Comparison of ENCODE assay signal across 8 mouse cellular contexts in the genomic region with DNA sequence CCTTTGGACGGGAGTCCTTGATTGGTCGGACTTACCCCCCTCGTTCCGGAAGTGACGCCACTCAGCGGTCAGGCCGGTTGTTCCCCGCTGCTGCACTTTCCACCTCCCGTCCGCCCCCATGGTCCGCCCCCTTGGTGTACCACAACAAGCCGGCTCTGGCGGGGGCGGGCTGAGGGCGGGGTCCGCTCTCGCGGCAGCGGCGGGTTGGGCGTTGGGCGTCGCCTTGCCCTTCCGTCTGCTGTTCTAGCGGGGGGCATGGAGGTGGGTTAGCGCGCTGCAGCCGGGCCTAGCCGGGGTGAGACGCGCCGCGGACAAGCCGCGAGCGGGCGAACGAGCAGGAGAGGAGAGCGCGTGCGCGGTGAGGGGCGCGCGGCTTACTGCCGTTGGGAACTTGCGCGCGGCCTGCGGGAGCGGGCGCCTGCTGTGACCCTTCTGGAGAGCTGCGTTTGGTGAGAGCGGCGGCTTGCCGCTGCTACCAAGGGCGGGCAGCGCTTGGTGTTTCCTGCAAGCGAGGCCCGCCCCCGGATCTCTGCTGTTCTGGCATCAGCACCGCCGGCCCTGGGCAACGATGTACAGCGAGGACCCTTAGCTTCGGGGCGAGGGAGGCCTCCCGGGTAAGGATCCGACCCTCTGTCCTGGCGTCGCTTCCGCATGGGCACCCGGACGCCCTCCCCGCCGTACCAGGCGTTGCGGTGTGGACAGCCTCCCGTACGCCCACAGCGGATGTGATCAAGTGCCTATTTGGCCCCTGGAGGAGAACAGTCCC. TPM values are rescaled to one million over a fixed set of nuclear protein-coding genes. Genes with fewer than 3 reads are reported as not detected.
DNase-seq lines count a peak whose midpoint lies in the region; ATAC-seq and TF ChIP-seq lines count a peak whose summit lies in the region.

No protein-coding gene starts in this region.

- H3K27me3 ChIP-seq in heart, embryonic 12.5 days (replicated peaks): no peaks in the 10 kb centered on the region
- no peaks in the 10 kb centered on the region for H3K27me3 ChIP-seq in kidney, postnatal 0 days (ENCODE audit: insufficient read depth, low read length)
- H3K27me3 ChIP-seq in liver, embryonic 11.5 days (replicated peaks; ENCODE audit: control insufficient read depth, insufficient read depth, low read length): no peaks in the 10 kb centered on the region
- no peaks in the 10 kb centered on the region for H3K27me3 ChIP-seq in stomach, embryonic 14.5 days (ENCODE audit: control insufficient read depth, insufficient read depth, low read length)

- peak; percentile 99 for DNase-seq in CD4-positive helper T cell, adult 2 months (ENCODE audit: low read depth, low spot score)
- peak; percentile 96 for DNase-seq in brain, embryonic 18.5 days (ENCODE audit: low read depth, low spot score)
- DNase-seq in kidney, postnatal 0 days (ENCODE audit: low spot score): peak; percentile 99
- peak; percentile 99 for DNase-seq in liver, embryonic 11.5 days (ENCODE audit: low spot score)
- DNase-seq in naive thymus-derived CD4-positive, alpha-beta T cell, adult 2 months (ENCODE audit: low read depth): peak; percentile 98

- H3K36me3 ChIP-seq in heart, embryonic 12.5 days: peaks cover 33% of the 10 kb centered on the region
- peaks cover 8% of the 10 kb centered on the region; the same call in 1 of the 2 replicates for H3K36me3 ChIP-seq in kidney, postnatal 0 days (ENCODE audit: insufficient read depth, low read length)
- H3K36me3 ChIP-seq in liver, embryonic 11.5 days (ENCODE audit: control insufficient read depth, insufficient read depth, low read length): peaks cover 2% of the 10 kb centered on the region; the same call in 1 of the 2 replicates
- peaks cover 13% of the 10 kb centered on the region for H3K36me3 ChIP-seq in stomach, embryonic 14.5 days (ENCODE audit: control insufficient read depth, insufficient read depth, low read length)

- peak overlapping the region; percentile 89 for H3K27ac ChIP-seq in heart, embryonic 12.5 days (ENCODE audit: poor library complexity, severe bottlenecking)
- peak overlapping the region; percentile 97 for H3K27ac ChIP-seq in kidney, postnatal 0 days
- peak overlapping the region; percentile 96 for H3K27ac ChIP-seq in liver, embryonic 11.5 days (ENCODE audit: low read depth, low read length)
- peak overlapping the region; percentile 90 for H3K27ac ChIP-seq in stomach, embryonic 14.5 days (ENCODE audit: low read length)

- H3K9ac ChIP-seq in heart, embryonic 12.5 days: peak overlapping the region; percentile 83
- H3K9ac ChIP-seq in kidney, postnatal 0 days (ENCODE audit: low read depth, low read length): peak overlapping the region; percentile 79
- peak overlapping the region; percentile 93 for H3K9ac ChIP-seq in liver, embryonic 11.5 days (ENCODE audit: low read depth, low read length)
- H3K9ac ChIP-seq in stomach, embryonic 14.5 days (replicated peaks; ENCODE audit: low read depth, low read length): peak overlapping the region; percentile 76

- H3K4me3 ChIP-seq in heart, embryonic 12.5 days: peak overlapping the region; percentile 71
- peak overlapping the region; percentile 76 for H3K4me3 ChIP-seq in kidney, postnatal 0 days (replicated peaks; ENCODE audit: low read depth, low read length)
- H3K4me3 ChIP-seq in liver, embryonic 11.5 days (ENCODE audit: low read depth, low read length): peak overlapping the region; percentile 82
- H3K4me3 ChIP-seq in stomach, embryonic 14.5 days (ENCODE audit: low read depth, low read length): peak overlapping the region; percentile 78

- WGBS in heart, embryonic 12.5 days: under 1% methylated on average over 81 of the region's 81 CpGs
- WGBS in kidney, postnatal 0 days: under 1% methylated on average over 81 of the region's 81 CpGs
- under 1% methylated on average over 77 of the region's 81 CpGs for WGBS in liver, embryonic 11.5 days
- 1% methylated on average over 76 of the region's 81 CpGs for WGBS in stomach, embryonic 14.5 days

- TF ChIP-seq CTCF in kidney, postnatal 0 days (IDR thresholded peaks at IDR 0.05; ENCODE audit: low read depth): peak; percentile 5; the same call in 1 of the 2 replicates

- peaks cover 15% of the 10 kb centered on the region for H3K4me1 ChIP-seq in heart, embryonic 12.5 days (replicated peaks)
- H3K4me1 ChIP-seq in kidney, postnatal 0 days (replicated peaks; ENCODE audit: insufficient read depth, low read length): no peaks in the 10 kb centered on the region
- peaks cover 4% of the 10 kb centered on the region; the same call in 1 of the 2 replicates for H3K4me1 ChIP-seq in liver, embryonic 11.5 days (replicated peaks; ENCODE audit: control insufficient read depth, insufficient read depth, low read length)
- H3K4me1 ChIP-seq in stomach, embryonic 14.5 days (ENCODE audit: control insufficient read depth, insufficient read depth, low read length): peaks cover 7% of the 10 kb centered on the region; the same call in 1 of the 2 replicates

- H3K4me2 ChIP-seq in heart, embryonic 12.5 days: peak overlapping the region; percentile 81
- H3K4me2 ChIP-seq in kidney, postnatal 0 days (ENCODE audit: low read length): peak overlapping the region; percentile 78
- peak overlapping the region; percentile 87 for H3K4me2 ChIP-seq in liver, embryonic 11.5 days
- H3K4me2 ChIP-seq in stomach, embryonic 14.5 days (replicated peaks; ENCODE audit: low read depth, low read length): peak overlapping the region; percentile 75

- ATAC-seq in erythroid progenitor cell, adult 5-6 weeks (replicated peaks; ENCODE audit: low FRiP score, poor library complexity, severe bottlenecking): peak; percentile 95
- peak; percentile 99 for ATAC-seq in heart, embryonic 12.5 days (ENCODE audit: insufficient number of reproducible peaks, low FRiP score)
- ATAC-seq in kidney, postnatal 0 days (replicated peaks; ENCODE audit: low FRiP score, low read depth): peak; percentile 98
- peak; percentile 98 for ATAC-seq in liver, embryonic 11.5 days (replicated peaks; ENCODE audit: low FRiP score)
- ATAC-seq in stomach, embryonic 14.5 days (ENCODE audit: insufficient number of reproducible peaks, insufficient read depth, low FRiP score, low read depth): peak; percentile 99

- H3K9me3 ChIP-seq in heart, embryonic 12.5 days (replicated peaks): no peaks in the 10 kb centered on the region
- no peaks in the 10 kb centered on the region for H3K9me3 ChIP-seq in kidney, postnatal 0 days (replicated peaks; ENCODE audit: low read length)
- no peaks in the 10 kb centered on the region for H3K9me3 ChIP-seq in liver, embryonic 11.5 days (ENCODE audit: control insufficient read depth, low read length)
- H3K9me3 ChIP-seq in stomach, embryonic 14.5 days (ENCODE audit: control insufficient read depth, low read depth, low read length): no peaks in the 10 kb centered on the region

RNA-seq across cellular contexts. Expression of a gene that starts 1.1 kb away (rescaled TPM):
- total RNA-seq in erythroid progenitor cell, adult 5-6 weeks (2015; ENCODE audit: low replicate concordance): 21.6 and 28.1 TPM in 2 replicates
- 44.9 and 45.2 TPM in 2 replicates for total RNA-seq in erythroid progenitor cell, adult 5-6 weeks (2017; ENCODE audit: low replicate concordance)
- 12.0 and 12.1 TPM in 2 replicates for polyA plus RNA-seq in heart, embryonic 12.5 days (2016; fragmentation: Nextera tagmentation; extraction: Ambion mirVana)
- 6.8 and 7.7 TPM in 2 replicates for polyA plus RNA-seq in kidney, postnatal 0 days (2015; fragmentation: Nextera tagmentation; extraction: Ambion mirVana)
- 6.8 and 10.1 TPM in 2 replicates for polyA plus RNA-seq in liver, embryonic 11.5 days (2014; fragmentation: Nextera tagmentation; extraction: Ambion mirVana)
- 18.3 and 21.7 TPM in 2 replicates for polyA plus RNA-seq in stomach, embryonic 14.5 days (2014; fragmentation: Nextera tagmentation; extraction: Ambion mirVana)

Comparison
In these comparisons a context has a peak if more than half of its experiments do, and no peak if none do; other contexts are left out.
1. Peak in every context shown above with its lines: DNase-seq, ATAC-seq, H3K4me3 ChIP-seq and H3K27ac ChIP-seq.